Mouse (Mus musculus) CH12.LX (cell line): ENCODE measurements around the gene Slc4a1.

ENCODE experiments used
- CHD2 ChIP-seq: IDR thresholded peaks from 2 replicates; pipeline ENCODE4 v1.6.1; 2011; ENCODE audit warnings: low read length, improper control_type of control experiment
- E2F4 ChIP-seq: IDR thresholded peaks from 2 replicates; pipeline ENCODE4 v1.6.1; 2011; ENCODE audit warnings: low read depth, low read length, improper control_type of control experiment; ENCODE audit not compliant: insufficient replicate concordance
- POLR2A ChIP-seq: IDR thresholded peaks from 2 replicates; pipeline ENCODE4 v1.6.1; 2011; ENCODE audit warnings: low read depth, mild to moderate bottlenecking, improper control_type of control experiment, low read length
- RAD21 ChIP-seq: IDR thresholded peaks from 2 replicates; pipeline ENCODE4 v1.6.1; 2011; ENCODE audit warnings: low read depth, mild to moderate bottlenecking, low read length, improper control_type of control experiment, moderate library complexity
- USF1 ChIP-seq: IDR thresholded peaks from 2 replicates; pipeline ENCODE4 v1.6.1; 2014; ENCODE audit warnings: low read depth, mild to moderate bottlenecking, inconsistent platforms, low read length, improper control_type of control experiment
- ZKSCAN1 ChIP-seq: IDR thresholded peaks from 2 replicates; pipeline ENCODE4 v1.6.1; 2012; ENCODE audit warnings: low read depth, inconsistent platforms, low read length, improper control_type of control experiment, borderline replicate concordance

- TF ChIP-seq ZKSCAN1 (no peak), USF1 (no peak), RAD21 (no peak), CHD2 (no peak), E2F4 (no peak), POLR2A (no peak)
Observed at GRCm38 (mm10) chr11:102349189-102349954, 16.6 kb downstream of the Slc4a1 start.
